Mouse (Mus musculus): ENCODE measurements at regions not wholly inside any gene's neighbourhood (a gene's known extent, or its start where the extent isn't known, plus 50 kb on each side); places are given as distances from the start of the nearest gene placed in this dataset.

GRCm38 (mm10) chr8:36031966-36032719 lies 266.6 kb downstream of the Gm19410 start:
- WGBS: 87% methylated on average over 10 of the region's 10 CpGs
- no peak for DNase-seq
- TF ChIP-seq POLR2A (IDR thresholded peaks at IDR 0.05; ENCODE audit: borderline replicate concordance, insufficient read depth, low read length) (no peak), CTCF (IDR thresholded peaks at IDR 0.05; ENCODE audit: borderline replicate concordance, insufficient read depth, low read depth, low read length) (no peak)
- H3K4me3 ChIP-seq (replicated peaks; ENCODE audit: insufficient read depth, low read depth, low read length): no peak overlapping the region
- H3K4me1 ChIP-seq (ENCODE audit: control insufficient read depth, insufficient read depth, low read length): no peaks in the 10 kb centered on the region
- H3K27ac ChIP-seq (ENCODE audit: insufficient read depth, low read length): no peak overlapping the region
- H3K27me3 ChIP-seq (ENCODE audit: control insufficient read depth, insufficient read depth, low read length): no peaks in the 10 kb centered on the region; the same call in 1 of the 2 replicates

DNA sequence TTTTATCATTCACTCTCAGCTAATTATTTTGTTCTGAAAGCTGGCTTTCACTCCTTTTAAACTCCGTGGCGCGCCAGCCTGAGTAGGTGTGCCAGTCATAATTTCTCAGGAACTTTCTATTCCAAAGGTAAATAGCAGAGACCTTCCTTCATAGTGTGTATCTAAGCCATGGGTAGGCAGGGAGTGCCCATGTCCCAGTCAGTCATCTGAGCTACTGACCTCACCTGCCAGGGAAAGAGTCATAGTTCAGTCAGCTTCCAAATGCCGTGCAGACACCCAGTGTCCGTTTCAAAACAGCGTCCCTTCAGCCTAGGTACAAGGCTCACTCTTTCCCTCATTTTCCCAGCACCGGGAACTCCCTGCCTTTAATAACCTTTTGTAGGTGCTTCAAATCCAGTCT lies 269.7 kb downstream of the Gm19410 start:
- TF ChIP-seq POLR2A (IDR thresholded peaks at IDR 0.05; ENCODE audit: borderline replicate concordance, insufficient read depth, low read length) (no peak), CTCF (IDR thresholded peaks at IDR 0.05; ENCODE audit: borderline replicate concordance, insufficient read depth, low read depth, low read length) (no peak)
- 95% methylated on average over 7 of the region's 7 CpGs for WGBS
- no peak overlapping the region for H3K27ac ChIP-seq (ENCODE audit: insufficient read depth, low read length)

GRCm38 (mm10) chr8:36036271-36036670 lies 270.7 kb downstream of the Gm19410 start:
- no peak for DNase-seq

More for the DNA sequence above, 269.7 kb downstream of the Gm19410 start:
- no peak overlapping the region for H3K4me3 ChIP-seq (replicated peaks; ENCODE audit: insufficient read depth, low read depth, low read length)
- no peaks in the 10 kb centered on the region; the same call in 1 of the 2 replicates for H3K27me3 ChIP-seq (ENCODE audit: control insufficient read depth, insufficient read depth, low read length)
- no peak for DNase-seq
- H3K4me1 ChIP-seq (ENCODE audit: control insufficient read depth, insufficient read depth, low read length): no peaks in the 10 kb centered on the region

DNA sequence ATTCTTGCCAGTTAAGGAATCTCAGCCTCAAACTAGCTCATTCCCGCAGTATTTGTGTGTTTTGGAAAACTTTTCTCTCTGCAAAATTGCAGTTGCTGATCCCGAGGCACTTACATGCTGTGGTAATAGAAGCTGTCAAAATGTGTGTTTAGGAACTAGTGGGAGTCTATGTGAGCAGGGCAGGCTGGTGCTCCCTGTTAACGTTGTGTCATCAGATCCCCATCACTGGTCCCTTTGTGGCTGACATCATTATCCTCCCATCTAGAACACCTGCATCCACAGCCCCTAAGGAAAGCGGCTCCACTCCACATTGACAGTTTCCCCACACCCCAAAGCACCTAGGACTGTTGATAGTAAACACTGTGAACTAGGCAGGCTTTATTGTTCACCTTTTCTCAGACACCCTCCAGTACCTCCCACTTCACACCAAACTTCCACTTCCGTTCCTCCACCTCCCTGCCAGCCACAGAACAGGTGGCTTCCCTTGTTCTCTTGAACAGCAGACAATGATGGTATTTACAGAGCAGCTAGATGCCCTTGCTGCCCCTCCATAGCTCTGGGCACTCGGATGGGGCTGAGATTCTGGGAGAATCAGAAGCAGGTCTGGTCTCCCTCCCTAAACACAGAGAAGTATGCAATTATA lies 275.8 kb downstream of the Gm19410 start:
- Histone ChIP-seq H3K4me3 (replicated peaks; ENCODE audit: insufficient read depth, low read depth, low read length) (no peak overlapping the region), H3K27ac (ENCODE audit: insufficient read depth, low read length) (no peak overlapping the region), H3K27me3 (ENCODE audit: control insufficient read depth, insufficient read depth, low read length) (no peaks in the 10 kb centered on the region), H3K4me1 (ENCODE audit: control insufficient read depth, insufficient read depth, low read length) (no peaks in the 10 kb centered on the region)
- TF ChIP-seq POLR2A (IDR thresholded peaks at IDR 0.05; ENCODE audit: borderline replicate concordance, insufficient read depth, low read length): no peak
- TF ChIP-seq CTCF (IDR thresholded peaks at IDR 0.05; ENCODE audit: borderline replicate concordance, insufficient read depth, low read depth, low read length): no peak
- DNase-seq: no peak
- WGBS: 87% methylated on average over 6 of the region's 6 CpGs

More at GRCm38 (mm10) chr8:36036271-36036670, 270.7 kb downstream of the Gm19410 start:
- no peak overlapping the region for H3K27ac ChIP-seq (ENCODE audit: insufficient read depth, low read length)
- H3K4me3 ChIP-seq (replicated peaks; ENCODE audit: insufficient read depth, low read depth, low read length): no peak overlapping the region
- no peak for TF ChIP-seq CTCF (IDR thresholded peaks at IDR 0.05; ENCODE audit: borderline replicate concordance, insufficient read depth, low read depth, low read length)
- TF ChIP-seq POLR2A (IDR thresholded peaks at IDR 0.05; ENCODE audit: borderline replicate concordance, insufficient read depth, low read length): no peak
- H3K27me3 ChIP-seq (ENCODE audit: control insufficient read depth, insufficient read depth, low read length): no peaks in the 10 kb centered on the region; the same call in 1 of the 2 replicates
- no peaks in the 10 kb centered on the region for H3K4me1 ChIP-seq (ENCODE audit: control insufficient read depth, insufficient read depth, low read length)
- WGBS: 78% methylated on average over 6 of the region's 6 CpGs

DNA sequence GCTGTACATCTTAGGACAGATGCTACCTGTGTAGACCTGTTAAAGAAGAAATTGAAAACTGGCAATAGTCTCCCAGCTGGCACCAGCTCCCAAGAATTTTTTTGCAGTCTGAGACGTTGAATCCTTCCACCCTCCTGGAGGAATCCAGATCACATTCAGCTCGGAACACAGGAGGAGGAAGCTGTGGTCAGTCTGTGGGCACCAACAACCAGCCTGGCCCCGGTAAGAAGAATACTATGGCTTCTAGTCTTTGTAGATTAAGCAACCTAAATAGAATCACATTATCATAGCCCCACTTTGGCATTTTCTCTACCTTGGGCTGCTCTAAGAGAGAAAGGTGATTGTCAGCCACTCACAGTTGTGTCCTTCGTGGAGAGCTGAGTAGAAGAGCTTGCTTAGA lies 277.0 kb downstream of the Gm19410 start:
- TF ChIP-seq POLR2A (IDR thresholded peaks at IDR 0.05; ENCODE audit: borderline replicate concordance, insufficient read depth, low read length): no peak
- no peak for TF ChIP-seq CTCF (IDR thresholded peaks at IDR 0.05; ENCODE audit: borderline replicate concordance, insufficient read depth, low read depth, low read length)
- DNase-seq: no peak
- WGBS: 80% methylated on average over 4 of the region's 4 CpGs
- Histone ChIP-seq H3K27ac (ENCODE audit: insufficient read depth, low read length) (no peak overlapping the region), H3K27me3 (ENCODE audit: control insufficient read depth, insufficient read depth, low read length) (no peaks in the 10 kb centered on the region), H3K4me3 (replicated peaks; ENCODE audit: insufficient read depth, low read depth, low read length) (no peak overlapping the region), H3K4me1 (ENCODE audit: control insufficient read depth, insufficient read depth, low read length) (no peaks in the 10 kb centered on the region)
